Mouse (Mus musculus): ENCODE results near the gene Pdzrn3.

The Pdzrn3 gene

GRCm38 (mm10) chr6:101291944-101292343 is 85.8 kb downstream of the Pdzrn3 start:
- in situ Hi-C loops (cut with MseI, MboI) = no loop called here

GRCm38 (mm10) chr6:101290160-101290559 is 87.5 kb downstream of the Pdzrn3 start:
- in situ Hi-C loops (cut with MseI, MboI) = no loop called here

- in situ Hi-C loops (cut with MseI, MboI) = no loop called here
Observed at GRCm38 (mm10) chr6:101289428-101289827, 88.3 kb downstream of the Pdzrn3 start.

- in situ Hi-C loops (cut with MseI, MboI) = no loop called here
Observed at GRCm38 (mm10) chr6:101287566-101288173, 90.0 kb downstream of the Pdzrn3 start.

GRCm38 (mm10) chr6:101287077-101287476 is 90.6 kb downstream of the Pdzrn3 start:
- in situ Hi-C loops (cut with MseI, MboI) = no loop called here

GRCm38 (mm10) chr6:101284368-101284955 is 93.2 kb downstream of the Pdzrn3 start:
- in situ Hi-C loops (cut with MseI, MboI) = no loop called here

- in situ Hi-C loops (cut with MseI, MboI) = no loop called here
Observed at GRCm38 (mm10) chr6:101283891-101284290, 93.8 kb downstream of the Pdzrn3 start.

- in situ Hi-C loops (cut with MseI, MboI) = no loop called here
Observed at GRCm38 (mm10) chr6:101281644-101282043, 96.1 kb downstream of the Pdzrn3 start.

- in situ Hi-C loops (cut with MseI, MboI) = no loop called here
Observed at GRCm38 (mm10) chr6:101280811-101281218, 96.9 kb downstream of the Pdzrn3 start.

- in situ Hi-C loops (cut with MseI, MboI) = no loop called here
Observed at GRCm38 (mm10) chr6:101278286-101278932, 99.3 kb downstream of the Pdzrn3 start.

- in situ Hi-C loops (cut with MseI, MboI) = no loop called here
Observed at GRCm38 (mm10) chr6:101276261-101276660, 101.4 kb downstream of the Pdzrn3 start.

GRCm38 (mm10) chr6:101275806-101276205 is 101.9 kb downstream of the Pdzrn3 start:
- in situ Hi-C loops (cut with MseI, MboI) = no loop called here

- in situ Hi-C loops (cut with MseI, MboI) = no loop called here
Observed at GRCm38 (mm10) chr6:101274846-101275245, 102.9 kb downstream of the Pdzrn3 start.

- in situ Hi-C loops (cut with MseI, MboI) = no loop called here
Observed at GRCm38 (mm10) chr6:101272256-101272655, 105.4 kb downstream of the Pdzrn3 start.

- in situ Hi-C loops (cut with MseI, MboI) = no loop called here
Observed at GRCm38 (mm10) chr6:101271378-101272135, 106.1 kb downstream of the Pdzrn3 start.

GRCm38 (mm10) chr6:101270095-101270826 is 107.4 kb downstream of the Pdzrn3 start:
- in situ Hi-C loops (cut with MseI, MboI) = no loop called here

- in situ Hi-C loops (cut with MseI, MboI) = loop anchor here in 1 of 2 experiments (10.0 kb wide), 1 partner anchor 265 kb away; no protein-coding TSS in a partner anchor
Observed at GRCm38 (mm10) chr6:101269335-101270094, 108.2 kb downstream of the Pdzrn3 start.

GRCm38 (mm10) chr6:101268266-101268665 is 109.4 kb downstream of the Pdzrn3 start:
- in situ Hi-C loops (cut with MseI, MboI) = loop anchor here in 1 of 2 experiments (10.0 kb wide), 1 partner anchor 267 kb away; no protein-coding TSS in a partner anchor

- in situ Hi-C loops (cut with MseI, MboI) = loop anchor here in 1 of 2 experiments (10.0 kb wide), 1 partner anchor 268 kb away; no protein-coding TSS in a partner anchor
Observed at GRCm38 (mm10) chr6:101266787-101267186, 110.9 kb downstream of the Pdzrn3 start.

GRCm38 (mm10) chr6:101263544-101263943 is 114.2 kb downstream of the Pdzrn3 start:
- in situ Hi-C loops (cut with MseI, MboI) = loop anchor here (5.0 to 10.0 kb wide), 3 partner anchors 269 to 381 kb away; no protein-coding TSS in a partner anchor
